Mouse (Mus musculus): ENCODE results near the gene Cyren.

The Cyren gene

GRCm38 (mm10) chr6:34867301-34867994 is 10.4 kb downstream of the Cyren start:
- no peak for DNase-seq (ENCODE audit: extremely low read depth, low read depth)

DNA sequence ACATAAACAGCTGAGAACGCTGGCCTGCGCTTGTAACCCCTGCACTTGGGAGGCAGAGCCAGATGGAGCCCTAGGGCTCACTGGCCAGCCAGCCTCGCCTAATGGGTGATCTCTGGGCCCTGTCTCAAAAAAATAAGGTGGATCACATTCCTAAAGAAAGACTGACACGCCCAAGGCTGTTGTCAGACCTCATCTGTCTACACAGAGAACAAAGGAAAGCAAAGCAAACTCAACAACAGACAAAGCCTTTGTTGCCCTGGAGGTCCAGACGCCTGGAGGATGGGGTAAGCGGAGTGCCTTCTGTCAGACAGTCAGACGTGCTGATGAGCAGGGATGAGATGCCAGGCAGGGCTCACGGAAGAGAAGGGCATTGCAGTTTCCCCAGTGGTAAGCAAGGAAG is 11.1 kb downstream of the Cyren start:
- no peak for DNase-seq (ENCODE audit: extremely low read depth, low read depth)

- no peak for DNase-seq (ENCODE audit: extremely low read depth, low read depth)
Measured at GRCm38 (mm10) chr6:34865711-34866593, 11.9 kb downstream of the Cyren start.

GRCm38 (mm10) chr6:34865213-34865612 is 12.6 kb downstream of the Cyren start:
- no peak for DNase-seq (ENCODE audit: extremely low read depth, low read depth)

- no peak for DNase-seq (ENCODE audit: extremely low read depth, low read depth)
Measured at GRCm38 (mm10) chr6:34863786-34864514, 13.9 kb downstream of the Cyren start.

GRCm38 (mm10) chr6:34862791-34863403 is 15.0 kb downstream of the Cyren start, which contains the start of gene Tmem140:
TSS of gene Tmem140 (plus strand) at chr6:34863146.
- no peak for DNase-seq (ENCODE audit: extremely low read depth, low read depth)

DNA sequence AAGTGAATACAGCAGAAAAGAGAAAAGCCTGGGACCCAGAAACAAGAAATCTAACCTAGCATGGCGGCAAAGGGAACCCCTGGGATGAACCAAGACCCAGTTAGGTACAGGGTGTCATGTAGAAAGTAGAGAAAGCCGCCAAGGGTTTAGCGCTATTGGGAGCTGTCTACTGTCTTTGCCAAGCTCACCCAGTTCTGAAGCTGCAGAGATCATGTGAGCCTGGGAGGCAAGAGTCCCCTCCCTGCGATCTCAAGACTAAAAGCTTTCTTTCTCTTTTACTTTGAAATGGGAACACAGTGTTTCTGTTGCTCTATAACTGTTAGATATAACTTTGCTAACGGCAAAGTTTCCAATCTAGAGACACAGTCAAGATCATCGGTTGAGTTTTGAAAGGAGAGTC is 15.5 kb downstream of the Cyren start:
- peak; percentile 66 for DNase-seq (ENCODE audit: extremely low read depth, low read depth)

GRCm38 (mm10) chr6:34861546-34862053 is 16.3 kb downstream of the Cyren start:
- no peak for DNase-seq (ENCODE audit: extremely low read depth, low read depth)

DNA sequence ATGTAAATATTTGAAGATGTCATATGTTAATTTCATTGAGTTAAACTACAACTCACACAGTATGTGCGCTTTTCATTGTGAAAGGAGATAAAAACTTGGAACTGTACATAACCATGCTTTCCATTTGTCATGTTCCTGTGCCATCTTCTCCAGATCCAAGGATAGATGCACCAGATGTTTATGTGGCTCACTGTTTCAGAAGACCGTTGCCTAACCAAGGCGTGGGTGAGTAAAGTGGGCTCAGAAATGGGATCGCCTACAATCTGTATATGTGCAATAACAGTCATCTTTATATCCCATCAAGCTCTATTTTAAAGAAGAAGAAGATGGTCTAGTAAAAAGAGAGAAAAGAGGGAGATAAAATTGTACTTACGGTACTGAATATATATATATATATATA is 45.5 kb downstream of the Cyren start:
- no peak for DNase-seq (ENCODE audit: extremely low read depth, low read depth)

DNA sequence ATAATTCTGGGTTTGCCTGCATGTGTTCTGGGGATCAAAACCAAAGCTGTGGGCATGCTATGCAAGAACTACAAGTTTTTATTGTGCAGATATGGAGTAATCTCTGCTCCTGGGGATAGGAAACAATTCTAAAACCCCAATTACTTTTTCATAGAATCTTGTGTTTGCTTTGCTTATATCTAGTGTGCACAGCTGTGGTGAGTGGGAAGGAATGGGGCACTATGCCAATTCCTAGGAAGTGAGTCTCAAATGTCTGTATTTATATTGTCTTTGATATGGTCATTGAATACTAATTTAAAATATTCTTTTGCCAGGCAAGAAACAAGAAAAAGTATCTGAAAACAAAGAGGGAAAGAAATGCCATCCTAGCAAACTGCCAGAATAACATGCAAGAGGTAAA is 53.5 kb downstream of the Cyren start:
- no peak for DNase-seq (ENCODE audit: extremely low read depth, low read depth)

Measured in MEL-GATA-1-ER (cell line).